Mouse (Mus musculus) lung, postnatal 0 days (tissue): ENCODE measurements around the gene Tmem254c. TPM values are rescaled to one million over a fixed set of nuclear protein-coding genes. Genes with fewer than 3 reads are reported as not detected.
"Not testable (repeated sequence)": the region's sequence is repeated elsewhere in the genome, so short reads cannot be mapped to it uniquely, and the experiment has no call there.

Experiments
- ATAC-seq: fragments of 200-750 bp; cut with Nextera tagmentation; 2 replicates; pipeline ENCODE4 v1.8.0; 2017; ENCODE audit warnings: moderate library complexity
- DNase-seq: peaks from one replicate; pipeline ENCODE4 v3.0.0-alpha.2; 2016; ENCODE audit warnings: low spot score
- H3K27ac ChIP-seq: fragments of 300-500 bp; sonication (generic); 2 replicates; pipeline ENCODE4 v1.5.1; 2014; ENCODE audit warnings: antibody characterized with exemption, mild to moderate bottlenecking, low read length, mixed read lengths
- H3K27me3 ChIP-seq: fragments of 300-500 bp; sonication (generic); replicated peaks from 2 replicates; pipeline ENCODE4 v1.6.1; 2014; ENCODE audit warnings: low read length, mixed read lengths; ENCODE audit not compliant: insufficient read depth
- H3K36me3 ChIP-seq: fragments of 300-500 bp; sonication (generic); 2 replicates; pipeline ENCODE4 v1.6.1; 2014; ENCODE audit warnings: low read length, mixed read lengths; ENCODE audit not compliant: insufficient read depth
- H3K4me1 ChIP-seq: fragments of 300-500 bp; sonication (generic); 2 replicates; pipeline ENCODE4 v1.6.1; 2014; ENCODE audit warnings: antibody characterized with exemption, low read depth, low read length, mixed read lengths; ENCODE audit not compliant: insufficient read depth
- H3K4me2 ChIP-seq: fragments of 300-500 bp; sonication (generic); replicated peaks from 2 replicates; pipeline ENCODE4 v1.6.1; 2014; ENCODE audit warnings: low read depth, mild to moderate bottlenecking, low read length, moderate library complexity, mixed read lengths
- H3K4me3 ChIP-seq: fragments of 300-500 bp; sonication (generic); 2 replicates; pipeline ENCODE4 v1.5.1; 2014; ENCODE audit warnings: low read depth, low read length
- H3K9ac ChIP-seq: fragments of 300-500 bp; sonication (generic); replicated peaks from 2 replicates; pipeline ENCODE4 v1.6.1; 2014; ENCODE audit warnings: low read depth, mild to moderate bottlenecking
- H3K9me3 ChIP-seq: fragments of 300-500 bp; sonication (generic); 2 replicates; pipeline ENCODE4 v1.6.1; 2016; ENCODE audit warnings: low read length, mixed read lengths
- WGBS: fragments of 180-500 bp; shearing (Covaris S2); extraction: QIAGEN DNeasy Blood & Tissue Kit; methylation state at CpG from one replicate; pipeline ENCODE4 v1.1.7; 2014; 5-methylcytosine and 5-hydroxymethylcytosine counted together
- polyA plus RNA-seq: library from polyadenylated mRNA; unstranded; fragments of >200 nt; fragmentation: Nextera tagmentation; extraction: Ambion mirVana; gene quantifications from 2 replicates; pipeline ENCODE4 v1.2.1, GENCODE M21; 2015

The Tmem254c gene
- 76.1 and 87.6 TPM in 2 replicates for polyA plus RNA-seq

GRCm38 (mm10) chr14:26067325-26067633 lies at the start of gene Tmem254c:
Gene Tmem254c (minus strand): TSS chr14:26067355.
- WGBS, result no CpG with 5 or more reads among the region's 10 CpGs
- peak; percentile 82 for ATAC-seq
- not testable (repeated sequence) for H3K4me3 ChIP-seq

GRCm38 (mm10) chr14:26097622-26098021 lies 30.5 kb upstream of the Tmem254c start:
- H3K4me3 ChIP-seq, DNase-seq, H3K27ac ChIP-seq, ATAC-seq, H3K9ac ChIP-seq, H3K4me1 ChIP-seq, H3K27me3 ChIP-seq, H3K9me3 ChIP-seq, H3K4me2 ChIP-seq, H3K36me3 ChIP-seq: not testable (repeated sequence)
- WGBS, result no CpG with 5 or more reads among the region's 3 CpGs

More at GRCm38 (mm10) chr14:26067325-26067633, at the start of gene Tmem254c:
- not testable (repeated sequence) for H3K27ac ChIP-seq, DNase-seq, H3K36me3 ChIP-seq, H3K4me1 ChIP-seq, H3K27me3 ChIP-seq, H3K9me3 ChIP-seq, H3K4me2 ChIP-seq, H3K9ac ChIP-seq

GRCm38 (mm10) chr14:26081997-26082396 lies 14.8 kb upstream of the Tmem254c start, which contains the start of gene Cphx3:
Gene Cphx3 (plus strand): TSS chr14:26082297.
- not testable (repeated sequence) for H3K4me1 ChIP-seq, DNase-seq, H3K9me3 ChIP-seq, H3K36me3 ChIP-seq, H3K9ac ChIP-seq, H3K4me3 ChIP-seq, H3K27ac ChIP-seq, ATAC-seq, H3K27me3 ChIP-seq, H3K4me2 ChIP-seq
- WGBS, result no CpG with 5 or more reads among the region's 1 CpGs

- not testable (repeated sequence) for H3K9ac ChIP-seq, H3K4me2 ChIP-seq, H3K9me3 ChIP-seq, H3K4me3 ChIP-seq, H3K27ac ChIP-seq, H3K27me3 ChIP-seq, DNase-seq, H3K4me1 ChIP-seq, H3K36me3 ChIP-seq, ATAC-seq
- WGBS, result no CpG with 5 or more reads among the region's 6 CpGs
Observed at GRCm38 (mm10) chr14:26081216-26081615, 14.1 kb upstream of the Tmem254c start, which contains the start of gene Cphx2. Gene Cphx2 (plus strand): TSS chr14:26081516.

GRCm38 (mm10) chr14:26076620-26077390 lies 9.7 kb upstream of the Tmem254c start:
- not testable (repeated sequence) for DNase-seq, H3K4me2 ChIP-seq, H3K27ac ChIP-seq, H3K9me3 ChIP-seq, H3K27me3 ChIP-seq, H3K36me3 ChIP-seq, H3K9ac ChIP-seq, ATAC-seq, H3K4me1 ChIP-seq, H3K4me3 ChIP-seq
- WGBS, result no CpG with 5 or more reads among the region's 5 CpGs

GRCm38 (mm10) chr14:26066574-26067324 lies 406 bp downstream of the Tmem254c start:
- not testable (repeated sequence) for H3K4me3 ChIP-seq, H3K9ac ChIP-seq, H3K27me3 ChIP-seq, H3K9me3 ChIP-seq, H3K4me2 ChIP-seq, H3K27ac ChIP-seq, DNase-seq, H3K4me1 ChIP-seq, H3K36me3 ChIP-seq
- WGBS, result no CpG with 5 or more reads among the region's 44 CpGs
- peak; percentile 93 for ATAC-seq

- no CpG with 5 or more reads among the region's 6 CpGs for WGBS
- not testable (repeated sequence) for H3K27me3 ChIP-seq, H3K9ac ChIP-seq, DNase-seq, H3K27ac ChIP-seq, H3K4me3 ChIP-seq, H3K36me3 ChIP-seq, H3K9me3 ChIP-seq, ATAC-seq, H3K4me2 ChIP-seq, H3K4me1 ChIP-seq
Observed at GRCm38 (mm10) chr14:26059362-26059761, 7.8 kb downstream of the Tmem254c start.

- H3K9me3 ChIP-seq, H3K27ac ChIP-seq, H3K4me3 ChIP-seq, H3K4me1 ChIP-seq, H3K9ac ChIP-seq, DNase-seq, H3K4me2 ChIP-seq, H3K27me3 ChIP-seq, H3K36me3 ChIP-seq: not testable (repeated sequence)
- peak; percentile 92 for ATAC-seq
- WGBS, result no CpG with 5 or more reads among the region's 3 CpGs
Observed at GRCm38 (mm10) chr14:26058184-26058583, 9.0 kb downstream of the Tmem254c start.

GRCm38 (mm10) chr14:26048767-26049166 lies 18.4 kb downstream of the Tmem254c start:
- H3K27ac ChIP-seq, ATAC-seq, H3K9ac ChIP-seq, H3K4me1 ChIP-seq, H3K4me2 ChIP-seq, DNase-seq, H3K36me3 ChIP-seq, H3K4me3 ChIP-seq, H3K27me3 ChIP-seq, H3K9me3 ChIP-seq: not testable (repeated sequence)
- no CpG with 5 or more reads among the region's 9 CpGs for WGBS
